ENCODE assay signal across 10 mouse cellular contexts in genomic region chr11:49189737-49190136, GRCm38 (mm10). TPM values are rescaled to one million over a fixed set of nuclear protein-coding genes. Genes with fewer than 3 reads are reported as not detected.
A peak's percentile ranks its signal among the peaks of the same experiment; 100 is the strongest.
DNase-seq lines count a peak whose midpoint lies in the region; ATAC-seq and TF ChIP-seq lines count a peak whose summit lies in the region.
"Had no signal": no experiment of that assay in that cellular context is flagged by ENCODE, and none has a peak within 500 bp of the region (broad histone marks: within the 10 kb centered on the region; RNA-seq: fewer than 3 reads in every experiment).

No protein-coding gene starts in this region.

- no peak overlapping the region for H3K9ac ChIP-seq in liver, embryonic 11.5 days (ENCODE audit: low read depth, low read length)
- H3K9ac ChIP-seq: embryonic facial prominence, embryonic 15.5 days had no signal

- intact Hi-C loops in left cerebral cortex, postnatal 14 days (cut with DNase I): loop anchor here (2.0 to 5.0 kb wide), 3 partner anchors 63 to 348 kb away; no protein-coding TSS in a partner anchor

- 2% methylated on average over 7 of the region's 7 CpGs for WGBS in liver, embryonic 11.5 days

- ATAC-seq in liver, embryonic 11.5 days (replicated peaks; ENCODE audit: low FRiP score): no peak

- no peaks in the 10 kb centered on the region for H3K9me3 ChIP-seq in liver, embryonic 11.5 days (ENCODE audit: control insufficient read depth, low read length)
- H3K9me3 ChIP-seq: embryonic facial prominence, embryonic 15.5 days had no signal

- no peaks in the 10 kb centered on the region for H3K27me3 ChIP-seq in liver, embryonic 11.5 days (replicated peaks; ENCODE audit: control insufficient read depth, insufficient read depth, low read length)
- H3K27me3 ChIP-seq: embryonic facial prominence, embryonic 15.5 days had no signal

- DNase-seq in liver: peak; percentile 61
- DNase-seq in liver, embryonic 11.5 days (ENCODE audit: low spot score): no peak
- peak; percentile 27 for DNase-seq in ZHBTc4 (ENCODE audit: low read depth, low spot score)
- DNase-seq in heart, postnatal 4 days: peak; percentile 79
- peak; percentile 52 to 81 for DNase-seq in left cerebral cortex, postnatal 14 days (ENCODE audit: low spot score in 2 of 2)
- peak; percentile 82 for DNase-seq in naive thymus-derived CD4-positive, alpha-beta T cell, adult 2 months (ENCODE audit: low read depth)
- peak; percentile 36 to 77 for DNase-seq in thymus, postnatal 10 days (ENCODE audit: low spot score in 2 of 2)

- no peak overlapping the region for H3K4me3 ChIP-seq in liver, embryonic 11.5 days (ENCODE audit: low read depth, low read length)
- H3K4me3 ChIP-seq in cortical plate, adult 2 months (ENCODE audit: insufficient read depth, low read length): no peak overlapping the region
- H3K4me3 ChIP-seq: embryonic facial prominence, embryonic 15.5 days had no signal

- no peaks in the 10 kb centered on the region for H3K4me1 ChIP-seq in liver, embryonic 11.5 days (replicated peaks; ENCODE audit: control insufficient read depth, insufficient read depth, low read length)
- H3K4me1 ChIP-seq in cortical plate, adult 2 months (ENCODE audit: control insufficient read depth, insufficient read depth, low read length): 0 out of 2 replicates have a peak, but pooled peaks cover 1% of the 10 kb centered on the region
- H3K4me1 ChIP-seq: embryonic facial prominence, embryonic 15.5 days had no signal

- no peak overlapping the region for H3K27ac ChIP-seq in liver, embryonic 11.5 days (ENCODE audit: low read depth, low read length)
- H3K27ac ChIP-seq in cortical plate, adult 2 months (ENCODE audit: insufficient read depth, low read length): no peak overlapping the region
- H3K27ac ChIP-seq: embryonic facial prominence, embryonic 15.5 days; macrophage had no signal

- no peak overlapping the region for H3K4me2 ChIP-seq in liver, embryonic 11.5 days
- H3K4me2 ChIP-seq: embryonic facial prominence, embryonic 15.5 days had no signal

- no peaks in the 10 kb centered on the region for H3K36me3 ChIP-seq in liver, embryonic 11.5 days (ENCODE audit: control insufficient read depth, insufficient read depth, low read length)
- H3K36me3 ChIP-seq: embryonic facial prominence, embryonic 15.5 days had no signal

- peak; percentile 38; the same call in 1 of the 2 replicates for TF ChIP-seq CTCF in cortical plate, adult 2 months (IDR thresholded peaks at IDR 0.05; ENCODE audit: extremely low read depth, insufficient read depth, low read length)

- TF ChIP-seq POLR2A in cortical plate, adult 2 months (IDR thresholded peaks at IDR 0.05; ENCODE audit: extremely low read depth, insufficient read depth, low read length): no peak

RNA-seq across cellular contexts. Expression of gene Btnl9, which starts 2.8 kb away (rescaled TPM):
- 2.0 and 2.2 TPM in 2 replicates for polyA plus RNA-seq in liver, embryonic 11.5 days (2014; fragmentation: Nextera tagmentation; extraction: Ambion mirVana)
- 0.04 TPM in 1 of 2 replicates, not detected in the other for polyA plus RNA-seq in cortical plate, adult 2 months (2012; rRNA removed)
- 10 to 100 TPM; 38.4 to 40.3 TPM for total RNA-seq in heart, postnatal 4 days (2021)
- total RNA-seq in left cerebral cortex, postnatal 14 days (2021): under 1 TPM; 0.17 to 0.22 TPM

RNA-seq across cellular contexts. Expression of gene Zfp62, which starts 13.4 kb away (rescaled TPM):
- 30.9 and 32.2 TPM in 2 replicates for polyA plus RNA-seq in liver, embryonic 11.5 days (2014; fragmentation: Nextera tagmentation; extraction: Ambion mirVana)
- 22.1 and 25.0 TPM in 2 replicates for polyA plus RNA-seq in cortical plate, adult 2 months (2012; rRNA removed)
- 10 to 100 TPM; 37.2 to 37.7 TPM for total RNA-seq in heart, postnatal 4 days (2021)
- total RNA-seq in left cerebral cortex, postnatal 14 days (2021): 10 to 100 TPM; 36.9 to 39.5 TPM

RNA-seq across cellular contexts. Expression of gene Olfr1394, which starts 35.6 kb away (rescaled TPM):
- not detected in 2 replicates for polyA plus RNA-seq in liver, embryonic 11.5 days (2014; fragmentation: Nextera tagmentation; extraction: Ambion mirVana)
- not detected in 2 replicates for polyA plus RNA-seq in cortical plate, adult 2 months (2012; rRNA removed)
- not detected for total RNA-seq in heart, postnatal 4 days (2021)
- total RNA-seq in left cerebral cortex, postnatal 14 days (2021): not detected
- polyA plus RNA-seq: macrophage had no signal

RNA-seq across cellular contexts. Expression of gene Olfr1395, which starts 47.7 kb away (rescaled TPM):
- not detected in 2 replicates for polyA plus RNA-seq in liver, embryonic 11.5 days (2014; fragmentation: Nextera tagmentation; extraction: Ambion mirVana)
- polyA plus RNA-seq in cortical plate, adult 2 months (2012; rRNA removed): 0.04 TPM in 1 of 2 replicates, not detected in the other
- total RNA-seq in heart, postnatal 4 days (2021): not detected
- not detected for total RNA-seq in left cerebral cortex, postnatal 14 days (2021)
- polyA plus RNA-seq: macrophage had no signal

RNA-seq across cellular contexts. Expression of gene Mgat1, which starts 54.3 kb away (rescaled TPM):
- 41.7 and 43.3 TPM in 2 replicates for polyA plus RNA-seq in liver, embryonic 11.5 days (2014; fragmentation: Nextera tagmentation; extraction: Ambion mirVana)
- 68.1 and 73.7 TPM in 2 replicates for polyA plus RNA-seq in cortical plate, adult 2 months (2012; rRNA removed)
- total RNA-seq in heart, postnatal 4 days (2021): 10 to 100 TPM; 71.2 to 76.7 TPM
- total RNA-seq in left cerebral cortex, postnatal 14 days (2021): 10 to 100 TPM; 57.8 to 72.4 TPM

Comparison
In these comparisons a context has a peak if more than half of its experiments do, and no peak if none do; other contexts are left out.
1. RNA of gene Btnl9, which starts 2.8 kb away (total RNA-seq): 38.4 to 40.3 TPM in heart, postnatal 4 days; 0.17 to 0.22 TPM in left cerebral cortex, postnatal 14 days; every median in the first group is over 10 times any median in the second.